Mouse (Mus musculus) liver, embryonic 11.5 days (tissue): ENCODE results near the gene Oat. TPM values are rescaled to one million over a fixed set of nuclear protein-coding genes. Genes with fewer than 3 reads are reported as not detected.

ENCODE experiments used
- ATAC-seq: fragments of 200-750 bp; cut with Nextera tagmentation; replicated peaks from 2 replicates; pipeline ENCODE4 v1.8.0; 2017; ENCODE audit warnings: moderate number of reproducible peaks, mild to moderate bottlenecking, moderate TSS enrichment, moderate library complexity; ENCODE audit not compliant: low FRiP score
- DNase-seq: peaks from one replicate; pipeline ENCODE4 v3.0.0-alpha.2; 2017; ENCODE audit warnings: low spot score
- H3K27ac ChIP-seq: fragments of 300-500 bp; sonication (generic); 2 replicates; pipeline ENCODE4 v1.5.1; 2014; ENCODE audit warnings: mild to moderate bottlenecking, low read depth, low read length, control low read depth
- H3K27me3 ChIP-seq: fragments of 300-500 bp; sonication (generic); replicated peaks from 2 replicates; pipeline ENCODE4 v1.6.1; 2014; ENCODE audit warnings: low read length, mixed read lengths; ENCODE audit not compliant: control insufficient read depth, insufficient read depth
- H3K36me3 ChIP-seq: fragments of 300-500 bp; sonication (generic); 2 replicates; pipeline ENCODE4 v1.6.1; 2014; ENCODE audit warnings: mild to moderate bottlenecking, low read length, moderate library complexity, mixed read lengths; ENCODE audit not compliant: control insufficient read depth, insufficient read depth
- H3K4me1 ChIP-seq: fragments of 300-500 bp; sonication (generic); replicated peaks from 2 replicates; pipeline ENCODE4 v1.6.1; 2014; ENCODE audit warnings: low read length, mixed read lengths; ENCODE audit not compliant: control insufficient read depth, insufficient read depth
- H3K4me2 ChIP-seq: fragments of 300-500 bp; sonication (generic); 2 replicates; pipeline ENCODE4 v1.6.1; 2014; ENCODE audit warnings: mild to moderate bottlenecking, control low read depth, moderate library complexity
- H3K4me3 ChIP-seq: fragments of 300-500 bp; sonication (generic); 2 replicates; pipeline ENCODE4 v1.5.1; 2014; ENCODE audit warnings: low read depth, low read length, control low read depth
- H3K9ac ChIP-seq: fragments of 300-500 bp; sonication (generic); 2 replicates; pipeline ENCODE4 v1.6.1; 2014; ENCODE audit warnings: low read depth, low read length, control low read depth
- H3K9me3 ChIP-seq: fragments of 300-500 bp; sonication (generic); 2 replicates; pipeline ENCODE4 v1.6.1; 2016; ENCODE audit warnings: low read length, inconsistent platforms, mixed read lengths; ENCODE audit not compliant: control insufficient read depth
- WGBS: fragments of 180-500 bp; shearing (Covaris S2); extraction: QIAGEN DNeasy Blood & Tissue Kit; methylation state at CpG from one replicate; pipeline ENCODE4 v1.1.7; 2014; 5-methylcytosine and 5-hydroxymethylcytosine counted together
- polyA plus RNA-seq: library from polyadenylated mRNA; unstranded; fragments of >200 nt; fragmentation: Nextera tagmentation; extraction: Ambion mirVana; gene quantifications from 2 replicates; pipeline ENCODE4 v1.2.1, GENCODE M21; 2014

Gene Oat
- polyA plus RNA-seq, 1 experiment from 2014 or later: 157 TPM

DNA sequence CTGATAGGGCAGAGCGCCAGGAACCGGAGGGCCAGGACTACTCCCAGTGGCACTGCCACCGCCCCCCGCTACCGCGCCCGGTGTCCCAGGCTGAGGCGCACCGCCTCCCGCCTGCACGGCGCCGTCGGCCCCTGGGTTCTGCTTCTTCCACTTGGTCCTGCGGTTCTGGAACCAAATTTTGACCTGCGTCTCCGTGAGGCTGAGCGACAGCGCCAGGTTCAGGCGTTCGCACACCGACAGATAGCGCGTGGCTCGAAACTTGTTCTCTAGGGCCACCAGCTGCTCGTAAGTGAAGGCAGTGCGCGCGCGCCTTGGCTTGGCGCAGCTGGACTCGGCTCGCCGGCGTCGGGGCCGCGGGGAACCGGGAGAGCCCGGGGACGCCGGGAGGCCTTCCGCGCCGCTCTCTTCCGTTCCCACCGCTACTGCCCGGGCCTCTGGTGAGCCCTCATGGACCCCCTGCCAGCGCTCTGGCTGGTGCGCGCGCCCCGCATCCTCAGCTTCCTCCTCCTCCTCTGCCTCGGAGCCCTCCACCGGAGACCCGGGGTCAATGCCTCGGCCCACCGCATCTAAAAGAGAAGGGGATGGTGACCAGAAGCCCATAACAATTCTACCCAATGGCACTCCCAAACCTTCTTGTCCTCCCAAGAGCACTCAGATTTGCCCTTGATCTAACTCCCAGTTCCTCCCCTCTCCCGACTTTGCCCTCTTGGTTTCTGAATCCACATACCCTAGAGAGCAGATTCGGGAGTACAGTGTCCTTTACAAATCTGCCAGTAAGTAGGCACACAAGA lies 21.2 kb upstream of the Oat start:
- Histone ChIP-seq H3K4me1 (peaks cover 30% of the 10 kb centered on the region), H3K27ac (no peak overlapping the region), H3K4me2 (peak overlapping the region; percentile 77), H3K27me3 (peaks cover 67% of the 10 kb centered on the region), H3K4me3 (peak overlapping the region; percentile 58), H3K9me3 (no peaks in the 10 kb centered on the region), H3K9ac (peak overlapping the region; percentile 53; the same call in 1 of the 2 replicates), H3K36me3 (no peaks in the 10 kb centered on the region)
- WGBS: under 1% methylated on average over 59 of the region's 60 CpGs
- DNase-seq (peak; percentile 67), ATAC-seq (peak; percentile 56; the same call in 1 of the 2 replicates)

DNA sequence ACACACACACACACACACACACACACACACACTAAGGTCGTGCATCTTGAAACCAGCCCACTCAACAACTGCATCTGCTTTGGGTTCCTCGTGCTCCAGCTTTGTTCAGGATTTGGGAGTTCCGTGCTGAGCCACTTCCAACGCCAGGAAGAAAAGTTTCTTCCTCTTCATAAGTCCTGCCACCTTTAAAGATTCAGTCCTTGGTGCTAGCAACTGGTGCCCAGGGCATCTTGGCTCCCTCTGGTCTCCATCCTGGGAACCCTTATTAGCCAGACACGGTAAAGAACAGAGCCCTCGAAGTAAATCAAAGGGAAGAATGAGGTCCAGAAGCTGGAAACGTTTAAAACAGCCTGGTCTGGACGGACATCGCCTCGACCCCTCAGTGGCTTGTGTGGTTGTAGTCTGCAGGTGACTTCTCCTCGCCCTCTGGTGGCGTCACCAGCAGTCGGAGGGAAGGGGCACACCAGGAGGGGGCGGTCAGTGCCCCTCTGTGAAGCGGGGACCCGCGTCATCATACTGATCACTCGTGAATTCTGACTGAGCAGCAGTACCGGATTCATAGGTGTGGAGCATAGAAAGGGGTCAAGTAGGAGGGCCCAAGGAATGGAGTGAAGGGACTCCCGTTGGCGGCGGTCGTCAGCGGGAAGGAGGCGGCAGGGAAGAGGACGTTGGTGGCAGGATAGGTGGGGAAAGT lies 20.5 kb upstream of the Oat start:
- Histone ChIP-seq H3K4me3 (peak overlapping the region; percentile 58), H3K27me3 (peaks cover 60% of the 10 kb centered on the region), H3K9ac (peak overlapping the region; percentile 53; the same call in 1 of the 2 replicates), H3K36me3 (no peaks in the 10 kb centered on the region), H3K27ac (peak overlapping the region; percentile 60), H3K4me2 (peak overlapping the region; percentile 77), H3K4me1 (peaks cover 30% of the 10 kb centered on the region), H3K9me3 (no peaks in the 10 kb centered on the region)
- peak; percentile 47 for DNase-seq
- ATAC-seq: peak; percentile 19; the same call in 1 of the 2 replicates
- WGBS: 7% methylated on average over 26 of the region's 26 CpGs

DNA sequence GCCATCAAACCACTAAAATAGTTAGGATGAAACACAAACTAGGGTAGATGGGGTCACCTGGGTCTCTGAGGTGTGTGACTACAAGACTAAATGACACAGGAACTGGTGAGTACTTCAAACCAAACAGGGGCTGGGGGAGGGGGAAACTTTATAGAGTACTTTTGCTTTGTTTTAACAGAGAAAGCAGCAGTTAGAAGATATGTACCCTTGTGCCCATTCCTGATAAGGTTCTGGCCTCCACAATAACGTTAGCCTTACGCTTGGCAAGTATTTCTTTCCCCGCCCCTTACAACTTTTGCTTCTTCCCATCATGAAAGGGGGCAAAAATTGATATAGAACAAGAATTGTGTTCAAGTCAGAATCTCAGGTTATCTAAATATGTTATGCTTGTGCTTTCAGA lies 19.6 kb upstream of the Oat start:
- H3K9ac ChIP-seq: no peak overlapping the region
- peak; percentile 80 for ATAC-seq
- 44% methylated on average over 3 of the region's 3 CpGs for WGBS
- no peaks in the 10 kb centered on the region for H3K9me3 ChIP-seq
- DNase-seq: no peak
- H3K4me2 ChIP-seq: peak overlapping the region; percentile 48
- peaks cover 51% of the 10 kb centered on the region for H3K27me3 ChIP-seq
- H3K4me1 ChIP-seq: peaks cover 30% of the 10 kb centered on the region
- H3K27ac ChIP-seq: peak overlapping the region; percentile 60
- no peak overlapping the region for H3K4me3 ChIP-seq
- no peaks in the 10 kb centered on the region for H3K36me3 ChIP-seq

- Histone ChIP-seq H3K27me3 (peaks cover 36% of the 10 kb centered on the region), H3K4me2 (no peak overlapping the region), H3K4me1 (peaks cover 27% of the 10 kb centered on the region), H3K36me3 (no peaks in the 10 kb centered on the region), H3K9me3 (no peaks in the 10 kb centered on the region), H3K4me3 (no peak overlapping the region), H3K27ac (no peak overlapping the region), H3K9ac (no peak overlapping the region)
- 88% methylated on average over 2 of the region's 2 CpGs for whole genome bisulfite sequencing
- no peak for ATAC-seq
- no peak for DNase-seq
Measured at GRCm38 (mm10) chr7:132594325-132594724, 18.1 kb upstream of the Oat start.

DNA sequence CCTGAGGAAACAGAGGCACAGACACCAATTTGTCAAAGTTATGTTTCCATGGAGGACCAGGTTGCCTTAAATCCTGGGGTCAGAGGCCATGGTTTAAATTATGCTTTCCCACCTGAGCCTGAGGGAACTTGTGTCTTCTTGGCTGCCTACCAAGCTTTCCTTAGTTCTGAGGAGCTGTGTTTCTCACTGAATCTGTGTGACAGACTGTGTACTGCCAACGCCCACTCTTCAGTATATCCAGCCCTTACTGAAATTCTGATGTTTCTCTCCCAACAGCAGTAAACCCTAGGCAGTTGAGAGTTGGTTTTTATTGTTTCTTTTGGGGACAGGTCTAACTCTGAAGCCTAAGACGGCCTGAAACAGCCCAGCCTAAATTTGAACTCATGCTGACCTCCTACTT lies 17.6 kb upstream of the Oat start:
- peaks cover 27% of the 10 kb centered on the region for H3K4me1 ChIP-seq
- 79% methylated on average over 2 of the region's 2 CpGs for WGBS

DNA sequence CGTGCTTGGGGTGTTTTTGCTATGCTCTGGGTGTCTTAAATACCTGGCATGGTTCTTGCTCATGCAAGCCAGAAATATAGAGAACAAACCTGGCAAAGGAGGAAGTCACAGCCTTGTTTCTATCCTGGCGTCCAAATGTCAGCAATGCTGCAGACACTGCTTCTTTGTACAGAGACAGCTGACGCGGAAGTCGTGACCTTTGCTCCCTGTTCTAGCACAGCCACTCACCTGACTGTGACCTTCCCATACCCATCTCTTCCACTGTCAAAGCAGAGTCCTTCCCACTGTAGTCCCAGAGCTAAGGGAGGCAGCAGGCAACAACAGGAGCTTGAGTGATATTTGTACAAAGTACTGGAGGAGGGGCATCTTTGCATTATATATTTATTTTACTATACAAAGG lies 13.4 kb upstream of the Oat start:
- Histone ChIP-seq H3K36me3 (no peaks in the 10 kb centered on the region), H3K9me3 (no peaks in the 10 kb centered on the region), H3K9ac (no peak overlapping the region), H3K27ac (no peak overlapping the region), H3K4me3 (no peak overlapping the region), H3K4me2 (no peak overlapping the region), H3K4me1 (peaks cover 2% of the 10 kb centered on the region; the same call in 1 of the 2 replicates), H3K27me3 (no peaks in the 10 kb centered on the region)
- no peak for ATAC-seq
- DNase-seq: no peak
- 50% methylated on average over 5 of the region's 5 CpGs for WGBS

More for the DNA sequence above, 17.6 kb upstream of the Oat start:
- no peaks in the 10 kb centered on the region for H3K9me3 ChIP-seq
- no peak for ATAC-seq
- H3K27me3 ChIP-seq: peaks cover 31% of the 10 kb centered on the region
- H3K9ac ChIP-seq: no peak overlapping the region
- no peak for DNase-seq
- H3K27ac ChIP-seq: no peak overlapping the region
- H3K4me3 ChIP-seq: no peak overlapping the region
- no peak overlapping the region for H3K4me2 ChIP-seq
- no peaks in the 10 kb centered on the region for H3K36me3 ChIP-seq

DNA sequence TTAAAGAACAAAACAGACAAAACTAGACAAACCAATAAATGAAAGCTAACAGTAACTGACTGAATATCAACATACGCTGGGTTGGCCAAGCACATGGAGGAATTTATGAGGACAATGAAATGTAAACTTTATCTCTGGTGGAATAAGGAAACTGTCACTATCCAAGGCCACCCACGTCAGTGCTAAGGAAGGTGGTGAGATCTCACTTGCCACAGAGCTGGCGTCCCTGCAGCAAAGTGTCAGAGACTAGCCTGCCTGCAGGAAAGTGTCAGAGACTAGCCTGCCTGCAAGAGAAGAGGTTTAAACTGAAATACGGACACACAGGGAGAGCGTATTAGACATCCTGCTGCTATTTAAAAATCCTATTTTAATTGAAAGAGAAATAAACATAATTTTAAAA lies 11.0 kb upstream of the Oat start:
- Histone ChIP-seq H3K9me3 (no peaks in the 10 kb centered on the region), H3K27me3 (no peaks in the 10 kb centered on the region), H3K36me3 (no peaks in the 10 kb centered on the region), H3K4me1 (no peaks in the 10 kb centered on the region; the same call in 1 of the 2 replicates), H3K4me3 (no peak overlapping the region), H3K27ac (no peak overlapping the region), H3K9ac (no peak overlapping the region), H3K4me2 (no peak overlapping the region)
- no peak for ATAC-seq
- DNase-seq: no peak
- 64% methylated on average over 5 of the region's 5 CpGs for WGBS

DNA sequence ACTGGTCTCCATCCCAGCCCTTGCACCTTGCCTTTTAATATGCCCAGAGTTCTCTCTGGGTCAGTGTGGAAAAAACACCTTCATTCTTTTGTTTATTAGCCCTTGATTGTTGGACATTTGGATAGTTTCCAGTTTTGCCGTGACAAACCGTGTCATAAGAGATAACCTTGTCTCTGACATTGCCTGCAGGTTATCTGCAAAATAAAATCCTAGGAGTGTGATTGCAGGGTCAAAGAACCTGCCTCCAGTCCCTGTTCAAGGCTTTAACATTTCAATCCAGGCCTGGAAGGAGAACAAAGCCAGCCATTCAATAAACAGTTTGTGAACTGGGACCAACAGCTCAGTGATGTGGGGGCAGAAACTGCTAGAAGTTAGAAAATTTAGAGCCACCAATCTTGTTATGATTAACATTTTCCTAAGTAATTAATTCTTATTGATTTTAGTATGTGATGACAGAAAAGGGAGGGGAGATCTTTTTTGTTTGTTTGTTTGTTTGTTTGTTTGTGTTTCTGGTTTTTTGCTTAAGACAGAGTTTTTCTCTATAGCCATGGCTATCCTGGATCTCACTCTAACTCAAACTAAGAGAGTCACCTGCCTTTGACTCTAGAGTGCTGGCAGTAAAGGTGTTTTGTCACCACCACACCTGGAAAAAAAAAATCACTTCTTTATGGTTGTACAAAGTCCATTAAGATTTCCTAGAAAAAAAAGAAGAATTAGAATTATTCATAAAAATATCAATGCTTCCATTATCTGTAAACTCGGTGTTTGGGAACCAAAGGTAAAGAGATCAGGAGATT lies 9.7 kb upstream of the Oat start:
- Histone ChIP-seq H3K4me3 (no peak overlapping the region), H3K9me3 (no peaks in the 10 kb centered on the region), H3K4me2 (no peak overlapping the region), H3K36me3 (no peaks in the 10 kb centered on the region), H3K27ac (no peak overlapping the region), H3K27me3 (no peaks in the 10 kb centered on the region; the same call in 1 of the 2 replicates), H3K9ac (no peak overlapping the region), H3K4me1 (no peaks in the 10 kb centered on the region)
- ATAC-seq (no peak), DNase-seq (no peak)
- 50% methylated on average over 3 of the region's 3 CpGs for WGBS
